Mouse (Mus musculus) ES-CJ7 (cell line): ENCODE measurements around the gene Sox6.

Source experiments
- DNase-seq: peaks from one replicate; pipeline ENCODE4 v3.0.0; 2011; ENCODE audit warnings: low read depth, low spot score

Sox6 gene

DNA sequence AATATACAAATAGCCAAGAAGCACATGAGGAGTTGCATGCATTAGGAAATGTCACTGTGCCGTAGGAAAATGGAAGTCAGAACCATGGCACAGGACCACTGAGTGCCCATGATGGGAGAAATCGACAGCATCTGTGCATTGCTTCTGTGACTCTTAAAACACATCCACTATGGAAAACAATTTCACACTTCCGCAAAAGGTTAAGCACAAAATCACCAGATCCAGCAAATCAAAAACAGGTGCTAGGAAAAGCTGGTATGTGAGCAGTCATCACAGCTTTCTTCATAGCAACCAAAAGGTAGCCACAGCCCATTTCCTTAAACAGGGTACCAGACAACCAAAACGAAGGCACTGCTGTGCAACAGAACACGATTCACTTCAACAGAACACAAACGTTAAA is 52.9 kb downstream of the Sox6 start:
- no peak for DNase-seq

DNA sequence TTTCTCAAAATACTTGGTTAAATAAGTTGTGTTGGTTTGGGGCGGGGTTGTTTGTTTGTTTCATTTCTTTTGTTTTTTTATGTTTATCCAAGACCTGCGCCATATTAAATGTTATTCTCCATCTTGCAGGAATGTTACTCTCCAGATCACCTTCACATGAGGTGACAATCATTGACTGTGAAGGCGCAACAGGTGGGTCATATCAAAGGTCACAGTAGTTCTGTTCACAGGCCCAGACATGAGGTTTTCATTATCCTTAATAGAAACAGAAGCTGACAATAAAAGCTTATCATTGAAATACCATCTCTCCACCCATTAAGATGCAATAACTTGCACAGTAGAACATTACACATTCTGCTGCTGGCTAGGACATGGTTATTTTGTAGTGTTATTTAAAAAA is 54.5 kb downstream of the Sox6 start:
- no peak for DNase-seq

DNA sequence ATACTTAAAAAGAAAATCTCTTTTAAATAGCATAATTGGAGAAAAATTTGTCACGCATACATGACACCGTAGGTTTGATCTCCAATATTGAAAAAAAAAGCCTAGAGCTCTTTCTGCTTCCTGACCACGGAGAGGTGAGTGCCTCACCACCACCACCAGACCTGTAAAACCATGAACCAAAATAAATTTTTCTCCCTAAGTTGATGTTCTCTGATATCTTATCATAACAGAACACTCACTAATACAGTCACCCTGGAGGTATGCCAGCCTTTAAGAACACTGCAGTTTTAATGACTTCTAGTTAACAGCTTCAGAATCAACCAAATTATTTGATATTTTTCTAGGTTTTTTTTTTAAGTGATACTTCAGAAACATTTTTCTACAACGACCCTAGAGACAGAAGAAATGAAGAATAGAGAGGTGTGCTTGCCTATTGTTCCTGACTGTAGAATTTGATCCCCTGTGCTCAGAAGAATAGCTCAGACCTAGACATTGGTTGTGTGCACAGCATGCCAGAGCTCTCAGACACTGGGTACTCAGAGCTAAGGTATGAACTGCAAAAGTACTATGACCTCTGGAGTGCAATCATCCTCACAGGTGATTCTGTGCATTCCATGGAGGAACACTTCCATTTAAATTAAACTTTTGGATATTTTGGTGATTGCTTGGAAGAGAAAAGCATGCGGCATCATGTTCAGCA is 58.6 kb downstream of the Sox6 start:
- no peak for DNase-seq

DNA sequence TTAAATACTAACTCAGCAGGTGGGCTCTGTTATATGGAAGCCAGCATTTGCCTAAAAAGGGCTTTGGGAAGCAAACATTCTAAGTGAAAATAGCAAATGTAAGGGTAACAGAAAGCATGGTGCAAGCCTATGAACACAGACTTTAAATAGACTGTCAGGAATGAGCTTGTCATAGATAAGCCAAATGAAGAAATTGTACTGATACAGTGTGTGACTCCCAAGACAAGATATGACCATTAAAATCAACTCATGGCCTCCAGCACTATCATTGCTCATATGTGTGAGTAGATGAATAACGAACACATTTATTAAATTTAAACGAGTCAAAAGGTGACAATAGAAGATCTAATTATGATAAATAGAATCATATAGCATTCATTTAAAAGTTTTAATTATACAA is 64.1 kb downstream of the Sox6 start:
- DNase-seq, result no peak

- no peak for DNase-seq
Measured at GRCm38 (mm10) chr7:115967186-115967585, 71.4 kb downstream of the Sox6 start.

DNA sequence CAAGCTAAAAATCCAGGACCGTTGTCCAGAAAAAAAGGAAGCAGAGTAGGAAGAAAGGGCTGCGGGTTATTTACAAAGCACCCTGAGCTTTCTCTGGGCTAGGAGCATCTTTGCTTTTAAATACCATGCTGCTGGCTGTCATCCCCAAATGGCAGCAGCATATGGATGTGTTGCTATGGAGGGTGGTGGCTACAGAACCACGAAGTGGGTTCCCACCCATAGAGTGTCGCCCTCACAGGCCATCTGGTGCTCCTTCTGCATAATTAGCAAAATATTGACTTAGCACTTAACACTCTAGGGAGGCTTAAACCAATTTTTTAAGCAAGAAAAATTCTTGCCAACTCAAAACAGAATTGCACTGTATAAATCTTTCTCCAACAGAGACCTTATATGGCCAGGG is 72.4 kb downstream of the Sox6 start:
- no peak for DNase-seq

DNA sequence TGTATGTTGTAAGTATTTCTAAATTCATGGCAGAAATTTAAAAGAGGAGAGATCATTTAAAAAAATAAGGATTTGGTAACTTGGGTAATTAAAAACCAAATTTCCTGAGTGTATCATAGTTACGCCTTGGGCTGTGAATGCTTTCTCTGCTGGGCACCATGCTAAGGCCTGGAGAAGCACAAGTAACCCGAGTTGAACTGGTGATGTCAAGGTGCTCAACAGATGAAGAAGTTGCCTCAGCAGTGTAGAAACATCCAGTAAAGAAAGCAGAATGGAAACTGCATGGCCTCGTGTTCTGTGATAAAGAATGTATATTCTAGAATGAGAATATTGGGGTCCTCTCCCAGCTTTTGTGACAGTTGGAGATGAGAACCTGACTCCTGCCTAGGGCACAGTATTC is 85.5 kb downstream of the Sox6 start:
- DNase-seq, result no peak

GRCm38 (mm10) chr7:115952235-115952634 is 86.4 kb downstream of the Sox6 start:
- no peak for DNase-seq

- DNase-seq, result no peak
Measured at GRCm38 (mm10) chr7:115951689-115952088, 86.9 kb downstream of the Sox6 start.

GRCm38 (mm10) chr7:115947916-115948315 is 90.7 kb downstream of the Sox6 start:
- no peak for DNase-seq

GRCm38 (mm10) chr7:115946559-115946958 is 92.0 kb downstream of the Sox6 start:
- DNase-seq, result no peak

GRCm38 (mm10) chr7:115945516-115945915 is 93.1 kb downstream of the Sox6 start:
- DNase-seq, result no peak

DNA sequence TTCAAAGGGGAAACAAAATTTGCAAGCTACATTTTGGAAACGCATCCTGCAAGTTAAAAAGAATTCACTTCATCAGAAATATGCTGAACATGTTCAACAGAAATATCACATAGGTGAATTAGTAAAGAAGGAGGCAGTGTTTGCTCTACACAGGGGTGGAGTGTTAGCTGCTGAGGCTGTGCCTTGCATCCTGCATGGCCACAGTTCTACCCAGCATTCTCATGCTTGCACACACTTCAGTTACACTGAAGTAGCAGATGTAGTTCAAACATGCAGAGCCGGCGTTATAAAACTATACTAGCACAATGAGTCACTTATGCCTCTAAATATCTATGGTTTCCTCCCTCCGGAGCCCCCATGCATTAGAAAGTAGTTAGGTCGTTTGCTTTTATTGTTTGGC is 94.3 kb downstream of the Sox6 start:
- DNase-seq, result no peak

GRCm38 (mm10) chr7:115941766-115942165 is 96.8 kb downstream of the Sox6 start:
- DNase-seq, result no peak

DNA sequence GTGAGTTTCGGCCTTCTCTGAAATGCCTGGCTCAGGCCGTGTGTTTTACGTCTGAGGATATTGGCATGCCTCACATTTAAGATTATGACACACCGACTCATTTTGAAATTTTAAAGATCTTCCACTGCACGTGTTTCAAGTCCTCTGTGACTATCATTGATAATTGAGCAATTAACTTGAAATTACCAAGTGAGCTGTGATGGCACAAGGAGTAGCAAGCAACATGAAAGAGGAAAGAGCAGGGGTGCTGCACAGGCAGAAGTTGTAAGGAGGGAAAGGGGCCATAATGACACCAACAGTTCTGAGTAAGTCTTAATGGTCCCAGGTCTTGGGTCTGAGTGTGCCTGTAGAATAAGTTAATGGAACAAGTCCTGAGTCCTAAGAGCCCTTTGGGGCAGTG is 99.3 kb downstream of the Sox6 start:
- DNase-seq, result no peak

DNA sequence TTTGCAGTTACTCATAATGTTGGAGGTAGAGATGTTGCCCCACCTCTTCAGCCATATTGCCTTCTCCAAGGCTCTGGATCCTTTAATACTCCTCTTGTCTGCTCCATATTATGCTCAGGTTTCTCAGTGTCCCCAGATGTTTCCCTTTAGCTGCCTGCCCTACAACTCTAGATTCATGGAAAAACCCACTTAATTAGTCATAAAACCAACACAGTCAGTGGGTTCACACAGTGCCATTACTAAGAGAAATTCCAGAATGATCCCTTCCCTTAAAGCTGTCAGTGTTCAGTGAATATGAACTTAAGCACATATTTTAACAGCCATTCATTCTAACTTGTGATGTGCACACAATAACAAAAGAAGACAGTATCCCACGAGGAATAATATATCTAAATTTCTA is 101.7 kb downstream of the Sox6 start:
- no peak for DNase-seq

GRCm38 (mm10) chr7:115915338-115915737 is 123.3 kb downstream of the Sox6 start:
- DNase-seq, result no peak

GRCm38 (mm10) chr7:115910313-115910712 is 128.3 kb downstream of the Sox6 start:
- DNase-seq, result no peak

- no peak for DNase-seq
Measured at GRCm38 (mm10) chr7:115904798-115905207, 133.8 kb downstream of the Sox6 start.

- DNase-seq, result no peak
Measured at GRCm38 (mm10) chr7:115903931-115904797, 134.4 kb downstream of the Sox6 start.

- DNase-seq, result no peak
Measured at GRCm38 (mm10) chr7:115903368-115903767, 135.2 kb downstream of the Sox6 start.

DNA sequence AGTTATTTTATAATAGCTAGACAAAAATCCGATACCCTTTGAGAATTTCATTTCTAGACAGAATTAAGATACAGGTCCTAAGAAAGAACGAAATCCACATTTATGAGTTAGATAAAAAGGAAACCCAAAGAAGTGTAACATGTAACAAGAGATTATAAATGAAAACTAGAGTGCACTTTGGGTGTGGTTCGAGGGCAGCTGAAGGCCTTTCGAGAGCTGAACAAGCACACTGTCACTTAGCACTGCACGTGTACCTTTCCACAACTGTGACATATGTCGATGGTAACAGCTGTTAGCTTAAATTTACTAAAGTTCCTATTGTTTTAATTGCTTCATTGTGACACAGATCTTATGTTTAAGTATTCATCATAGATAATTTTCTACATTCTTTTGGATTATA is 142.8 kb downstream of the Sox6 start:
- no peak for DNase-seq

GRCm38 (mm10) chr7:115895028-115895671 is 143.4 kb downstream of the Sox6 start:
- DNase-seq, result no peak
